Mouse (Mus musculus): Measurements from ENCODE around the gene Ager. TPM values are rescaled to one million over a fixed set of nuclear protein-coding genes. Genes with fewer than 3 reads are reported as not detected.

The Ager gene
- polyA plus RNA-seq, 1 experiment from 2014 or later: 1.4 TPM

DNA sequence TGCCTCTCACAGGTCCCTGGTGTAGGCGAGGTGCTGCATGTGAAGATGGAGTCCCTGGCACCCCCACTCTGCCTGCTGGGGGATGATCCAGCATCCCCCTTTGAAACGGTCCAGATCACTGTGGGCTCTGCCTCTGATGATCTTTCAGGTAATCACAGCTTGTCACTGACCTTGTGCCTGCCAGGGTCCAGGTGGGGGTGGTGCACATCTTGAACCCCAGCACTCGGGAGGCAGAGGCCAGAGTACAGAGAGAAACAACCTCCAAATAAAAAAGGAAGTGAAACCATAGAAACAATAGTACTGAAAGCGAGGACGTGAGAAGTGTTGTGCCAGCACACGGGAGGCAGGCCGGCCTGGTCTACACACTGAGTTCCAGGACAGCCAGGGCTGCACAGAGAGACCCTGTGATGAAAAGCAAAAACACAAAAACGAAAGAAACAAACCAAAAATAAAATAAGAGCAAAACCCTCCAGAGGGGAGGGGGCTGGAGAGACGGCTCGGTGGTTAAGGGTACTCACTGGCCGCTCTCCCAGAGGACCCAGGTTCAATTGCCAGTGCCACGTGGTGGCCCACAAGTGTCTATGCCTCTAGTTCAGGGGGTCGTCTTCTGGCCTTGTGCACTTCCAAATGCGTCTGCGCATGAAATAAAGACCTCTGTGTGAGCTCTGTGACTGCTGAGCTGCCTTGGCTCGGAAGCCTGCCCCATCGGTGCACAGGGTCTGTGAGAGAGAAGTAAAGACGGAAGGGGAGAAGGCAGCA lies 51.6 kb downstream of the Ager start:
- Histone ChIP-seq H3K36me3 (replicated peaks; ENCODE audit: insufficient read depth, low read length) (peaks cover 22% of the 10 kb centered on the region), H3K4me2 (ENCODE audit: low read depth, low read length) (no peak overlapping the region), H3K4me1 (ENCODE audit: insufficient read depth) (peaks cover 33% of the 10 kb centered on the region), H3K9me3 (ENCODE audit: low read length) (no peaks in the 10 kb centered on the region), H3K4me3 (ENCODE audit: low read depth, low read length) (no peak overlapping the region), H3K27ac (ENCODE audit: low read depth) (no peak overlapping the region), H3K9ac (replicated peaks) (no peak overlapping the region), H3K27me3 (ENCODE audit: insufficient read depth, low read length) (no peaks in the 10 kb centered on the region)
- TF ChIP-seq CTCF (IDR thresholded peaks at IDR 0.05; ENCODE audit: low read depth) (no peak), EP300 (IDR thresholded peaks at IDR 0.05; ENCODE audit: low read depth) (no peak)
- WGBS (ENCODE audit: insufficient replicate concordance): 70% methylated on average over 18 of the region's 18 CpGs
- ATAC-seq (no peak), DNase-seq (no peak)

Other genes starting within 250 kb of the Ager start
- not detected in 2 replicates for gene Btnl2, start 243.0 kb upstream of the Ager start, polyA plus RNA-seq (2015; fragmentation: Nextera tagmentation; extraction: Ambion mirVana)
- not detected in 2 replicates for gene Btnl1, start 220.7 kb upstream of the Ager start, polyA plus RNA-seq (2015; fragmentation: Nextera tagmentation; extraction: Ambion mirVana)
- 0.08 TPM in 1 of 2 replicates, not detected in the other for gene BC051142, start 199.0 kb upstream of the Ager start, polyA plus RNA-seq (2015; fragmentation: Nextera tagmentation; extraction: Ambion mirVana)
- gene Btnl4, start 120.5 kb upstream of the Ager start, polyA plus RNA-seq (2015; fragmentation: Nextera tagmentation; extraction: Ambion mirVana): not detected in 2 replicates
- gene Btnl6, start 80.5 kb upstream of the Ager start, polyA plus RNA-seq (2015; fragmentation: Nextera tagmentation; extraction: Ambion mirVana): not detected in 2 replicates
- 1.1 and 1.6 TPM in 2 replicates for gene Notch4, start 33.6 kb upstream of the Ager start, polyA plus RNA-seq (2015; fragmentation: Nextera tagmentation; extraction: Ambion mirVana)
- 19.6 and 24.7 TPM in 2 replicates for gene Gpsm3, start 8.1 kb upstream of the Ager start, polyA plus RNA-seq (2015; fragmentation: Nextera tagmentation; extraction: Ambion mirVana)
- 3.6 and 4.9 TPM in 2 replicates for gene Pbx2, start 6.6 kb upstream of the Ager start, polyA plus RNA-seq (2015; fragmentation: Nextera tagmentation; extraction: Ambion mirVana)
- 78.4 and 80.0 TPM in 2 replicates for gene Rnf5, start 5.8 kb downstream of the Ager start, polyA plus RNA-seq (2015; fragmentation: Nextera tagmentation; extraction: Ambion mirVana)
- gene Agpat1, start 6.4 kb downstream of the Ager start, polyA plus RNA-seq (2015; fragmentation: Nextera tagmentation; extraction: Ambion mirVana): 9.9 and 11.1 TPM in 2 replicates
- gene Egfl8, start 18.1 kb downstream of the Ager start, polyA plus RNA-seq (2015; fragmentation: Nextera tagmentation; extraction: Ambion mirVana): 0.46 and 0.66 TPM in 2 replicates
- gene Ppt2, start 30.6 kb downstream of the Ager start, polyA plus RNA-seq (2015; fragmentation: Nextera tagmentation; extraction: Ambion mirVana): 19.3 and 19.8 TPM in 2 replicates
- gene Prrt1, start 31.7 kb downstream of the Ager start, polyA plus RNA-seq (2015; fragmentation: Nextera tagmentation; extraction: Ambion mirVana): 0.05 TPM in 1 of 2 replicates, not detected in the other
- 5.6 and 5.8 TPM in 2 replicates for gene Fkbpl, start 46.9 kb downstream of the Ager start, polyA plus RNA-seq (2015; fragmentation: Nextera tagmentation; extraction: Ambion mirVana)
- gene Atf6b, start 49.3 kb downstream of the Ager start, polyA plus RNA-seq (2015; fragmentation: Nextera tagmentation; extraction: Ambion mirVana): 12.9 and 13.0 TPM in 2 replicates
- gene Tnxb, start 72.7 kb downstream of the Ager start, polyA plus RNA-seq (2015; fragmentation: Nextera tagmentation; extraction: Ambion mirVana): 0.36 TPM in 2 replicates
- gene C4b, start 146.0 kb downstream of the Ager start, polyA plus RNA-seq (2015; fragmentation: Nextera tagmentation; extraction: Ambion mirVana): 151 and 198 TPM in 2 replicates
- gene Cyp21a1, start 206.7 kb downstream of the Ager start, polyA plus RNA-seq (2015; fragmentation: Nextera tagmentation; extraction: Ambion mirVana): not detected in 2 replicates
- 12.6 and 13.1 TPM in 2 replicates for gene Stk19, start 239.1 kb downstream of the Ager start, polyA plus RNA-seq (2015; fragmentation: Nextera tagmentation; extraction: Ambion mirVana)
- gene Dxo, start 239.2 kb downstream of the Ager start, polyA plus RNA-seq (2015; fragmentation: Nextera tagmentation; extraction: Ambion mirVana): 17.6 and 19.2 TPM in 2 replicates

Measured in liver, postnatal 0 days (tissue).